Mouse (Mus musculus) lung, postnatal 0 days (tissue): ENCODE data around the gene Uba3. TPM values are rescaled to one million over a fixed set of nuclear protein-coding genes. Genes with fewer than 3 reads are reported as not detected.
A peak's percentile ranks its signal among the peaks of the same experiment; 100 is the strongest.

Experiments used
- ATAC-seq: fragments of 200-750 bp; cut with Nextera tagmentation; 2 replicates; pipeline ENCODE4 v1.8.0; 2017; ENCODE audit warnings: moderate library complexity
- DNase-seq: peaks from one replicate; pipeline ENCODE4 v3.0.0-alpha.2; 2016; ENCODE audit warnings: low spot score
- H3K27ac ChIP-seq: fragments of 300-500 bp; sonication (generic); 2 replicates; pipeline ENCODE4 v1.5.1; 2014; ENCODE audit warnings: antibody characterized with exemption, mild to moderate bottlenecking, low read length, mixed read lengths
- H3K27me3 ChIP-seq: fragments of 300-500 bp; sonication (generic); replicated peaks from 2 replicates; pipeline ENCODE4 v1.6.1; 2014; ENCODE audit warnings: low read length, mixed read lengths; ENCODE audit not compliant: insufficient read depth
- H3K36me3 ChIP-seq: fragments of 300-500 bp; sonication (generic); 2 replicates; pipeline ENCODE4 v1.6.1; 2014; ENCODE audit warnings: low read length, mixed read lengths; ENCODE audit not compliant: insufficient read depth
- H3K4me1 ChIP-seq: fragments of 300-500 bp; sonication (generic); 2 replicates; pipeline ENCODE4 v1.6.1; 2014; ENCODE audit warnings: antibody characterized with exemption, low read depth, low read length, mixed read lengths; ENCODE audit not compliant: insufficient read depth
- H3K4me2 ChIP-seq: fragments of 300-500 bp; sonication (generic); replicated peaks from 2 replicates; pipeline ENCODE4 v1.6.1; 2014; ENCODE audit warnings: low read depth, mild to moderate bottlenecking, low read length, moderate library complexity, mixed read lengths
- H3K4me3 ChIP-seq: fragments of 300-500 bp; sonication (generic); 2 replicates; pipeline ENCODE4 v1.5.1; 2014; ENCODE audit warnings: low read depth, low read length
- H3K9ac ChIP-seq: fragments of 300-500 bp; sonication (generic); replicated peaks from 2 replicates; pipeline ENCODE4 v1.6.1; 2014; ENCODE audit warnings: low read depth, mild to moderate bottlenecking
- H3K9me3 ChIP-seq: fragments of 300-500 bp; sonication (generic); 2 replicates; pipeline ENCODE4 v1.6.1; 2016; ENCODE audit warnings: low read length, mixed read lengths
- CTCF ChIP-seq: IDR thresholded peaks from 2 replicates; pipeline ENCODE4 v1.5.1; 2016; ENCODE audit warnings: antibody characterized with exemption, mild to moderate bottlenecking
- EP300 ChIP-seq: IDR thresholded peaks from 2 replicates; pipeline ENCODE4 v1.6.1; 2016; ENCODE audit warnings: antibody characterized with exemption, mild to moderate bottlenecking, control low read depth
- WGBS: fragments of 180-500 bp; shearing (Covaris S2); extraction: QIAGEN DNeasy Blood & Tissue Kit; methylation state at CpG from one replicate; pipeline ENCODE4 v1.1.7; 2014; 5-methylcytosine and 5-hydroxymethylcytosine counted together
- polyA plus RNA-seq: library from polyadenylated mRNA; unstranded; fragments of >200 nt; fragmentation: Nextera tagmentation; extraction: Ambion mirVana; gene quantifications from 2 replicates; pipeline ENCODE4 v1.2.1, GENCODE M21; 2015

Uba3 gene
- polyA plus RNA-seq, 1 experiment from 2014 or later, result 35.8 TPM

DNA sequence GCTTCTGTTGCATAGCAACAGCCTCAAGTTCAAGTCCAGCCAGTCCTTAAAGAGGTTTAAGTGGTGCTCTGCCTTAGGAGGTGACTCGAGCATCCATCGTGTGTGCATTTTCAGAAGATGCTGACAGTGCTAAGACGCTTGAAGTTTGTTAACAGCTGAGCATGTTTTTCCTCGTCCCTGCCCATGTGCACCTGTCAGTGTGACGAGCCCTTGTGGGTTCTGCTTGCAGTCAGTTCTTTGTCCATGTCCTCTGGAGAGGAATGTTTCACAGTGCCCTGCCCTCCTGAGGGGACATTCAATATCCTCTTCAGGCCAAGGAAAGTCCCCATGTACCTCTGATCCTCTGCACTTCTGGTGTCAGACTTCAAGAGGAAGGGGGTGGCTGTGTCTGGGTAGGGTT lies 34.6 kb upstream of the Uba3 start:
- WGBS, result 71% methylated on average over 5 of the region's 5 CpGs
- H3K4me3 ChIP-seq, result no peak overlapping the region

DNA sequence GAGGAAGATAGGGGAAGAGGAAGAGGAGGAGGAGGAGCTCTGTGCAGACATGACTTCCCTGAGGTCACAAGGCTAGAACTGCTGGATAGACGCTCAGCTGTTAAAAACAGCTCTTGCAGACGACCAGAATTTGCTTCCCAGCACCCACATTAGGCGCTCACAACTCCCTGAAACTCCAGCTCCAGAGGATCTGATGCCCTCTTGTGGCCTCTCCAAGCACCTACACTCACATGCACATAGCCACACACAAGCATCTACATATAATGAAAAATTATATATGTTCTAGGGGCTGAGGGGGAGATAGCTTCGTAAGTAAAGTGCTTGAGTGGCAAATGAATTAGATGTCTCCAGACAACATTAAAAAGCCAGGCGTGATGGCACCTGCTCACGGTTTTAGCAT lies 33.9 kb upstream of the Uba3 start:
- 89% methylated on average over 6 of the region's 6 CpGs for WGBS
- no peaks in the 10 kb centered on the region for H3K9me3 ChIP-seq
- no peak for TF ChIP-seq EP300
- TF ChIP-seq CTCF, result peak; percentile 22
- H3K9ac ChIP-seq, result no peak overlapping the region
- DNase-seq, result no peak
- H3K4me2 ChIP-seq, result no peak overlapping the region
- no peaks in the 10 kb centered on the region for H3K4me1 ChIP-seq
- no peak for ATAC-seq
- no peak overlapping the region for H3K4me3 ChIP-seq
- H3K36me3 ChIP-seq, result no peaks in the 10 kb centered on the region
- H3K27me3 ChIP-seq, result no peaks in the 10 kb centered on the region
- no peak overlapping the region for H3K27ac ChIP-seq

More for the DNA sequence above, 34.6 kb upstream of the Uba3 start:
- no peak overlapping the region for H3K4me2 ChIP-seq
- DNase-seq (no peak), ATAC-seq (no peak)
- H3K9ac ChIP-seq, result no peak overlapping the region
- TF ChIP-seq EP300 (no peak), CTCF (no peak)
- H3K27ac ChIP-seq, result no peak overlapping the region
- H3K9me3 ChIP-seq, result no peaks in the 10 kb centered on the region
- no peaks in the 10 kb centered on the region for H3K27me3 ChIP-seq
- no peaks in the 10 kb centered on the region for H3K4me1 ChIP-seq
- H3K36me3 ChIP-seq, result no peaks in the 10 kb centered on the region

DNA sequence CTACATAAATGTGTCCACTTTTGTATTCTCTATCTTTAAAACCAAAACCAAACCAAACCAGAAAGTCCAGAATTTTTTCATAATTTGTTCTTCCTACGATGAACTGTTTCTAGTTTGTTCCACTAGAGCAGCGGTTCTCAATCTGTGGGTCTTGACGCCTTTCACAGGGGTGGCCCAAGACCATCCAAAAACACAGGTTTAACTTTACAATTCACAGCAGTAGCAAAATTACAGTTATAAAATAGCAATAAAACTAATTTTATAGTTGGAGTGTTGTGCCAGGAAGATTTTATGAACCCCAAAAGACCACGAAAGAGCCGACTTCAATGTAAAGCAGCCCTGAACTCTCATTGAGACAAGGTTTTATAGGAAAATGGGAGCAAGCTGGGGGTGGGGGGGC lies 30.6 kb upstream of the Uba3 start:
- no peak for DNase-seq
- no peak overlapping the region for H3K4me3 ChIP-seq
- no peak overlapping the region for H3K4me2 ChIP-seq
- H3K36me3 ChIP-seq, result peaks cover 9% of the 10 kb centered on the region
- no peak overlapping the region for H3K9ac ChIP-seq
- no peak overlapping the region for H3K27ac ChIP-seq
- no peaks in the 10 kb centered on the region for H3K4me1 ChIP-seq
- 96% methylated on average over 5 of the region's 5 CpGs for WGBS
- ATAC-seq, result no peak
- no peaks in the 10 kb centered on the region for H3K9me3 ChIP-seq
- no peaks in the 10 kb centered on the region for H3K27me3 ChIP-seq
- TF ChIP-seq CTCF, result no peak
- no peak for TF ChIP-seq EP300

DNA sequence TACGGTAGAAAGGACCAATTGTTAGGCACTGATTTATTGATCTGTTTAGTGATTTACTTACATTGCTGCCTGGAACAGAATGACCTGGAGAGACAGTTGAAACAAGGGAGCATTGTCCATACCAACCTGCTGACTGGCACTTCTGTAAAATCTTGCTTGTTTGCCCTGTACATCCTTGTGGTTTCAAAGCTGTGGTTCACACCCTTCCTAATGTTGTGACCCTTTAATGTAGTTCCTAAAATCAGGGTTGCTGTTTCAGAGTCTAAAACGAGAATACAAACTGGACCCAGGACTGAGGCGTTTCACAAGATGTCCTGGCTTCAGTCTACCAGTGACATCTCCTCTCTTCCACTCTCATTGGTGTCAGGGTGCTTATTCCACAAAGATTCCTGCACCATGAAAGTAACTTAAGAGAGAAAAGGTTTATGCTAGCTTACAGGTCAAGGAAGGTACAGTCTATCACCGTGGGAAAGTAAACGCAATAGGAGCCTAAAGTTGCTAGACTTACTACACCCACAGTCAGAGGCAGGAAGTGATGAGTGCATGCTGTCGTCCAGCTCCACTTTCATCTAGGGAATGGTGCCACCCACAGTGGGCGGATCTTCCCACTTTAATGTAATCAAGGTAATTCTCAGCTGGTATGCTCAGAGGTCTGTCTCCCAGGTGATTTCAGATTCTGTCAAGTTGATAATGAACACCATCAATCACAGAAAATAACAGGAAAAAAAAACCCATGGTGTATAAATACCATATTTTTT lies 29.6 kb upstream of the Uba3 start:
- Histone ChIP-seq H3K4me3 (no peak overlapping the region), H3K27me3 (no peaks in the 10 kb centered on the region), H3K27ac (no peak overlapping the region), H3K9me3 (no peaks in the 10 kb centered on the region), H3K36me3 (peaks cover 18% of the 10 kb centered on the region), H3K4me1 (no peaks in the 10 kb centered on the region), H3K4me2 (no peak overlapping the region), H3K9ac (no peak overlapping the region)
- no peak for DNase-seq
- WGBS, result 78% methylated on average over 7 of the region's 7 CpGs
- ATAC-seq, result no peak
- TF ChIP-seq CTCF (no peak), EP300 (no peak)

DNA sequence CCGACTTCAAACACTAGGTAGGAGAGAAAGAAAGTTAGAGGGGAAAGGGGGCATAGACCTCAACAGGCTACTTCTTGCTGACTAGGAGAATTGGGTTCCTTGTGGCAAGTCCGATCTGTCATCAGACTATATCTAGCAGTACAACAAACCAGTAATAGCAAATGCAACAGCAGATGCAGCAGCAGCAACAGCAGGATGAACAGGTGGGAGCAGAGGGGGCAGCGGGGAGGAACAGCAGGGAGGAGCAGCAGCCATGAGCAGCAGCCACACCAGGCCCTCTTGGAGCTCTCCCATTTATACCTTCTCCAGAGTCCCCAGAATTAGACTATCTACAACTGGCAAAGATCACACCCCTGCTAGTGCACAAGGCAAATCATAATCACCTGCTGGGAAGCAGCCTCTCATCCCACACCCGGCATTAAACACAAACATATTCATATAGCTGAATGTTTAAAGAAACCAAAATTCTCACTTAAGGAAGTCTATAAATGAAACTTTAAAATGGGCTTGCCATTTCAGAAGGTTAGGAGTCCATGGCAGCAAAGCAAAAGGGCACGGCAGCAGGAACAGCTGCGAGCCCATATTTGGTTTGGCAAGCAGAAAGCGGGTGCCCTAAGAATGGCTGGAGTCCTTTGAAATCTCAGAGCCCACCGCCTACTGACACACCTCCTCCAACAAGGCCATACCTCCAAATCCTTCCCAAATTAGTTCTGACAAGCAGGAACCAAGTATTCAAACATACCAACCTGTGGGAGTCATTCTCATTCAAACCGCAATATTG lies 21.8 kb upstream of the Uba3 start:
- ATAC-seq, result no peak
- no peaks in the 10 kb centered on the region for H3K4me1 ChIP-seq
- no peak overlapping the region for H3K27ac ChIP-seq
- no peak overlapping the region for H3K4me3 ChIP-seq
- H3K27me3 ChIP-seq, result no peaks in the 10 kb centered on the region
- no peak overlapping the region for H3K9ac ChIP-seq
- 96% methylated on average over 9 of the region's 9 CpGs for WGBS
- peaks cover 19% of the 10 kb centered on the region for H3K36me3 ChIP-seq
- no peaks in the 10 kb centered on the region for H3K9me3 ChIP-seq
- TF ChIP-seq CTCF (no peak), EP300 (no peak)
- no peak for DNase-seq
- no peak overlapping the region for H3K4me2 ChIP-seq

DNA sequence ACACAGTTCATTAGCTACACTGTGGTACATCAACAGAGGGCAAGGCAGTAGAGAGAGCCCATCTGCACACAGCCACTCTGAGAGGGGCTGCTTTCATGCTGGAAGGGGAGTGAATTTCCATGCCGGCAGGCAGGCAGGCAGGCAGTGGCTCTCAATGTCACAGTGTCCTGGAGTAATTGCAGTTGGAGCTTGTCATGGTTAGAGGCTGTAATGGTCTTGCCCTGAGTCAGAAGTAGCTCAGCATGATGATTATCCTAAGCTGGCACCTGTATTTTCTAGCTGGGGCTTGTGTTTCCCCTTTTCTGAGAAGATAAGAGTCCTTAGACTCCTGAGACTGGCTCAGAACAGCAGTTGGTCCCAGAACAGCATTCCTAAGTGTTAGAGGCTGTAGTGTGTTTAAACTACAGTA lies 20.6 kb upstream of the Uba3 start:
- WGBS, result 46% methylated on average over 1 of the region's 1 CpGs

More for the DNA sequence above, 20.6 kb upstream of the Uba3 start:
- no peak overlapping the region for H3K4me3 ChIP-seq
- no peak overlapping the region for H3K9ac ChIP-seq
- no peaks in the 10 kb centered on the region for H3K9me3 ChIP-seq
- no peak for TF ChIP-seq CTCF
- TF ChIP-seq EP300, result no peak
- H3K27me3 ChIP-seq, result no peaks in the 10 kb centered on the region
- no peak overlapping the region for H3K4me2 ChIP-seq
- ATAC-seq (peak; percentile 55; the same call in 1 of the 2 replicates), DNase-seq (no peak)
- no peak overlapping the region for H3K27ac ChIP-seq
- H3K4me1 ChIP-seq, result 0 out of 2 replicates have a peak, but pooled peaks cover 3% of the 10 kb centered on the region
- peaks cover 16% of the 10 kb centered on the region; the same call in 1 of the 2 replicates for H3K36me3 ChIP-seq
